Mouse (Mus musculus) ZHBTc4 (cell line): ENCODE results near the gene Lrrc36.

Source experiments
- DNase-seq: peaks from one replicate; pipeline ENCODE4 v3.0.0-alpha.2; 2011; ENCODE audit warnings: low read depth, low spot score

Gene Lrrc36

DNA sequence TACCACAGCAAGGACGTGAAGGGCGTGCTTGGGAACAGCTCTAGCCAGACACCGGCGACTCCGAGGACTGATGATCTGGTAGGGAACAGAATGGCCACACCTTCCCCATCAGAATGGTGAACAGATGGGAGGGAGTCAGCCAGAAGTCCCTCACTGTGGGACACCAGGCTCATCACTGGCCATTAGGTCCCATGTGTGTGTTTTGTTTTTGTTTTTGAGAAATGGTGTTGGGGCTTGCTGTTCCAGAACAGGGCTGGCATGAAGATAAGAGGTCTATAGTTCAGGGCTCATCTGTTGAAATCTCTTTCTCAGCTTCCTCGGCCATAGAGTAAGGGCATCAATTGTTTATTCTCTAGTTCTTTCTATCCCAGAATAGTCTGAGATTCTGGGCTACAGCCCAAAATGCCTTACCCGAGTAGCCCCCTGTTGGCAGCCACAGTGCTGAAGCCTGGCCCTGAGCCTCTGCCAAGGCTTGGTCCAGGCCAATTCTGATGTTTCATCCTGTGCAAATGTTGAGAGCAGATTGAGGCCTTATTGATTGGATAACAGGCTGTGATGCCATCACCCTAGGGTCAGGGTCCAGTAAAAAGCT is 53.4 kb downstream of the Lrrc36 start:
- no peak for DNase-seq

DNA sequence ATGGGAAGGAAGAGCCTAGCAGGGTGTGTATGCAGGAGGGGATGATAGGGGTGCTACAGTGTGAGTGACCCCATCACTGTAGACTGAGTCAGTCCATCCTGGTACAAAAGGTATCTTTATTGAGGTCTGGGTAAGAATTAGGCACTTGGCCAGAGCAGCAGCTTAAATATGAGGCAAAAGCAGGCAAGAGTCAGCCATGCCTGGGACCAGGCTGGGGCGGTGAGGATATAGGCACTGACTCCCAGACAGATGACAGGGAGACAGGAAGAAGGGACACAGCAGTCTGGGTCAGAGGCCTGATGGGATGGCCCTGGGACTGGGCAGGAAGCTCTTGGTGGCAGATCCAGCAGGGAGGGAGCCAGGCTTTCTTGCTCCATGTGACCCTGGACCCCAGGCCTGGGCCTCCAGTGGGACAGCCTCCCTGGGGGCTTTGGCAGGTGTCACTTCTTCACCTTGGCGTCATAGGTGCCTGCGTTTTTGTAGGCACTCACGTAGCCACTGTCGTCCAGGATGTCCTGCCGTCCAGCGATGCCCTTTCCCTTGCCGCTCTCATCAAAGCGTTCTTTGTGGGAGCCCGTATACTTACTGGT is 54.1 kb downstream of the Lrrc36 start:
- DNase-seq: no peak

DNA sequence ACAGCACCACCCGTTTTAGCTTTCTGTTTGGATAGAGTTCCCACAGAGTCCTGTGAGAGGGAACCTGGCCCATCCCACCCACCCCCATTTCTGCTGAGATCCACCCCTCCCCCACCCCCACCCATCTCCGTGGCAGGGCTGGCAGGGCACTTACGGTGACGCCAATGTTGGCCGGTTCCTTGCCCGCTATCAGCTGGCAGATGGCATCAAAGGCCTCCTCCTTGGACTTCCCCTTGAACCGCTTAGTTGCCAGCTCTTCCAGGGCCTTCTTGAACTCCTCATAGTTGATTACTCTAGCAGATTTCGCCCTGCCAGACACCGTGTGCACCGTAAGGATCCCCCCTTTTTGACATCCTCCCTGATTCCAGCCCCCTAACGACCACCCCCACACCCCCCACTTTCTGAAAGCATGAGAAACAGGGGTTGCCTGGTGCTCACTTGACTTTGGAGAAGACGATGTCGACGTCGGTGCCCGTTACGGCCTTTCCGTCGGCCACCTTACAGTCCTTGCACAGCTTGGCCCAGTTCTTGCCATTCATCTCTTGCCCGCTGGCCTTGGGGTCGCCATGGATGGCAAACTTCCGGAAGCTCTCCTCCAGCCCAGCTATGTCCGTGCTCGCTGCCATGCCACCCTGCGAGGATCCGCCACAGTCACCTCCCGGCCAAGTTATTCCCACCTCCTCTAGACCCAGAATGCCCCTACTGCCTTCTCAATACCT is 54.8 kb downstream of the Lrrc36 start:
- DNase-seq: no peak

DNA sequence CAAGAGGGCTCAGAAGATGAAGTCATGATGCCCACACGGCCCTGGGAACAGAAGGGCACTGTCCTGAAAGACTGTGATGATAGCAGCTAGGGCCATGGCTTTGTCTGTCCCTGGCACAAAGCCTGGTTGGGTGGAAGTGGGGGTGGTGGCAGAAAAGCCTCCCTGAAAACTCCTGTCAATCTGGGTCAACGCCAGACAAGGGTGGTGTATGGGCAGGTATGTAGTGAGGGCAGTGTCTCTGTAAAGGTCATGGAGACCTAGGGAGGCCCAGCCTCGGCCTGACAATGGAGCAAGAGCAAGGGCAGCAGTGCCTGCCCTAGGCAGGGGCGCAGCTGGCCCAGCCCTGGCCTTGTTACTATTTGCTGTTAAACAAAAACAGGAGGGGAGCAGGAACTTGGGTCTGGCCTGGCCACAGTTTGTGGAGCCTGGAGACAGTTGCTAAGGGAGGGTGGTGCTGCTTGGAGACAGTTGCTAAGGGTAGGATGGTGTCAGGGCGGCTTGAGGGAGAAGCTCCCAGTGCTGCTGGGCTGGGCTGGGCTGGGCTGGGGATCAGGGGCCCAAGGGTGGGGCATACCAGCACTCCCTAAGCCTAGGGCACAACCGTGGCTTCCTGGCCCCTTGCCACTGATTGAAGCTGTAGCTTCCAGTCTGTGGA is 55.8 kb downstream of the Lrrc36 start:
- DNase-seq: peak; percentile 63

DNA sequence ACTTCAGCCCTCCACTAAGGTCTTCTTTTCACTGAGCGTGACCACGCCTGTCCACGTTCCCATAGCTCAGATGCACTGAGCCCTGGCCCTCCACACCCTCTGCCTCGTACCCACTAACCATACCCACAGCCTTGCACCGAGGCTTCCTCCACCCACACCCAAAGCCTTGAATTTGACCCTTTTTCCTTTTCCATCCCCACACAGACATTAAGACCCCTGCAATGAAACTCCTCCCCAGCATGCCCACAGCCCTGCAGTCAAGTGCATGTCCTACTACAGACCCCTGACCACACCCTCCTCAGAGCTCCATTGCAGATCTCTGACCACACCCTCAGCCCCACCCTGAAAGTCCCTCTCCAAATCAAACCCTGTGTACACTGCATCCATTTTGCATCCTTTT is 56.4 kb downstream of the Lrrc36 start:
- DNase-seq: no peak

DNA sequence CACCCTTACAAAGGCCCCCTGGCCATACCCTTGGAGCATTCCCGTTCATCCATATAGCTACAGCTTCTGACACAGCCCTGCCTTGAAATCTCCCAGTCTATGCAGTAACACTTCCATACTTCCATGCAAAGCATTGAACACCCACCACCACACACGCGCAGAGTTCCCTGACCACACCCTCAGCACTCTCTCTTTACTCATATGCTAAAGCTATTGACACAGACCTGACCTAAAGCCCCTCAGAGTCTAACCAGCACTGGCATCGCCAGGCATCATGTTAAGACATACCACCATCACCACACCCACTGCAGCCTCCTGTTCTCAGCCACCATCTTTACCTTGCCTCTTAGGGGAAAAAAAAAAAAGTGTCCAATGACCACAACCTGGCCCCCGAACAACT is 56.9 kb downstream of the Lrrc36 start:
- no peak for DNase-seq

DNA sequence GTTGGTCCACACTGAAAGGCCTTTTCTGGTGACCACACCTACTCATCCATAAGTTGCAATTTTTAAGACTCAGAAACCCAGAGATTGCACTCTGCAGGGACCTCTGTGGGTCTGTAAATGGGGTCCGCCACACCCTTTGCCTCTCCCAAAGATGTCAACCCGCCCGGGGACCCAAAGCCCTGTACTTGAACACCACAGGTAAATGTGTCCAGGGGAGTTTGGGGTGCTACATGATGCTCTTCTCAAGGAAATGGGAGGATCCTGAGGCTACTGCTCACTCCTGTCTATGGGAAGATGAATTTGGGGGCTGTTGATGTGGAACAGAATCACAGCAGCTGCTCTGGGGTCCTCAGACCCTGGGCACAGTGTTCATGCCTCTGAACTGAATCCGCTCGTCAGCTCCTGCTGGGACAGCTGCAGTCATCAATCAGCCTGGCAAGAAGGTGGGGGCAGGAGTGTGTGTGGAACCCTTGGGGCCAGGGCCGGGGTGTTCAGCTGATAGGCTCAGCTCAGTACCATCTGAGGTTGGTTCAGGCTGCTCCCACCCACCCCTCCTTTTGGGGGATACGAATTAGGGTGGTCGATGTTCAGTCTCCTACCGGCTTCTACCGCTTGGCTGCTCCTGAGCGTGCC is 57.4 kb downstream of the Lrrc36 start:
- DNase-seq: no peak

DNA sequence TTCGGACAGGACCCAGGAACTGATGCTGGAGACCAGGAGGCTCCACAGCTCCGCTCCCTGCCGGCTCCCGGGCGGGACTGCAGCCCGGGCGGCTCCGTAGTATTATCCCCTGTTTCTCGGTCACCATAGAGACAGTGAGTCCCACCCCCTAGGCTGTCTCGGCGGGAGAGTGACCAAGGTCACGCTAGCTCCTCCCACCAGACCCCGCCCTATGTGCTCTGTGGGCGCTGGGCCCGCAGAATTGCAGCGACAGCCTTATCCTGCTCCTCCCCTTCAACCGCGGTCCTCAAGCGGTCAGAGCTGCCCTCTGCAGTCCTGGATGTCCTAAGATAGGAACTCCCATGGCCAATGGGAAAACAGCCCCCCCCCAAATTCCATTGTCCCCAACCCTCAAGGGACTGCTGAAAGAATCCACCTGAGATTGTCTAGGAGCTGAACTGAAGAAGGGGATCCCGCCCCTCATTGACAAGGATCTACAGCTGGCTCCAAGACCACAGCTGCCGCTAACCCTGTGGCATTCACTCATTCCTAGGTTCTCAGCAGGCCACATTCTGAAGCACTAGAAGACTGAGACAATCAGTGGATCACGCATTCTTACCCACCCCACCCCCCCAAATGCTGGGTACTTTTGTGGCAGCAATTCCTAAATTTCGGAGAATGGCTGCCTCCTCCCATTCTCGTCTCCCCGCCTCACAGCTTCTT is 58.1 kb downstream of the Lrrc36 start, which contains the start of gene Tppp3:
TSS of gene Tppp3 (minus strand) at position 213 of the 702 bp plus-strand sequence.
- DNase-seq: peak; percentile 97

DNA sequence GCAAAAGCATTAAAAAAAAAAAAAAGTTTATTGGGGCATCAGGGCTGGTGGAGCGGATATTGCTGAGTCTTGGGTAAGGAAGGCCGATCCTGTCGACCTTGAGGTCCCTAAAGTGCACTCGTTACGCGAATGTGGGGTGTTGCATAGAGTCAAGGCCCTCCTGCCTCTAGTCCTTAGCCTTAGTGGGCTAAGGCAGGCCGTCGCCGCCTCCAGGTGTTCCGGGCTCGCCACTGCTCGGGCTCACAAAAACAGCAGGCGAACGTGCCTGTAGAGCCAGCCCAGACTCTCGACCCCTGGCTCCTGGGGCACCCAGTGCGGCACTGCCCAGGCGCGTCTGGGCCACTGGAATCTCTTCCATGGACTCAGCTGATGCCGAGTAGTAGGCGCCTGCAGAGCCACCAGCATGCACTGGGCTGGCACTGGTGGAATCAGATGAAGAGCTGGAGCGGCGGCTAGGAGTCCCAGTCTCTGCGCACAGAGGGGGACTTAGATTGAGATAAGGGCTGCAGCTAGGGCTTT is 59.1 kb downstream of the Lrrc36 start:
- no peak for DNase-seq

DNA sequence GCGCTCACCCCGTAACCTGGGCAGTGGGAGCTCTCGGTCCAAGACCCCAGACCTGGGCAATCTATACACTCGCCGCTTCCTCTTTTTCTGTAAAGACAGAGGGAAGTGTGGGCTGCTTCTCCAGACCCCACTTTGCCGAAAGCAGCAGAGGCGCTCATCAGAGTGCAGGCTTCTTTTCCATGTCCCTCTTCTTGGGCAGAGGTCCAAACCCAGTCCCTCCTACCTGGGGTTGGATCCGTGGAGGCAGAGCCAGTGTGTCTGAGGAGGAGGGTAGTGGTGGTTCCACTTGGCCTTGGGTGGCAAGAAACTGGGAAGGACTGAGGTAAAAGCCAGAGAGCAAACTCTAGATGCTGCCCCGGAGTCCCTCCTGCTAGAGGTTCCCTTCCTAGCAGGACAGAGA is 59.6 kb downstream of the Lrrc36 start:
- no peak for DNase-seq

DNA sequence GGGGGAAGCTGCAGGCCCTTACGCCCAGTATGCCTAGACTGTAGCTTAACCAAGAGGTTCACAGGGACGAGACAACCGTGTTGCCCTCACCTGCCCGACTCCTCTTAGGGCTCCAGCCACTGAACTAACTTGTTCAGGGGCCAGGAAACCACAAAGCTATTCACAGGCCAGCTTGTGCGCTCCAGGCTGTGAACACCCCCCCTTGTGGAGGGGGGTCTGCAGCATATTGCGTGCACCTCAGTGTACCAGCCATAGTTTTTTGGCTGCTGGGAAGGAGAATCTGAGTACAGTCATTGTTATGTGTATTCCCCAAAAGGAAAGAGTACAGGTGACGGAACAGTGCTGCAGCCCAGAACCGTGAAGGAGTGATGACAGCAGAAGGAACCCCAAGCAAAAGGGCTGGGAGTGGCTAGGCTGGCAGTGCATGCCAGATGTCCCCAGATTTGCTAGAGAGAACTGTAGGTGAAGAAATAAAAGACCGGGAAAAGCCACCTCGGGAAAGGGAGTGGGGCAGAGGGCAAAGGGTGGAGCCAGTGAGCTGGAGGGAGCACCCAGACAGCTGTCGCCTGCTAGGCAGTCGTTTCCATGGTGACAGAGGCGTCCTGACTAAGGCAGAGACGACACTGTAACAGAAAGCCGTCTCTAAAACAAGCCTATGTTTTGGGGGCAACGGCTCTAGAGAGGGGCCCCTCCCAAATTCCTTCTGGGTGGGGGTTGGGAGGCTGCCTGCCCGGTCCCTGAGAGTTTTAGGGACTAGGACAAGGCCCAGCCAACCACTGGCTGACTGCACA is 60.6 kb downstream of the Lrrc36 start:
- DNase-seq: peak; percentile 79

DNA sequence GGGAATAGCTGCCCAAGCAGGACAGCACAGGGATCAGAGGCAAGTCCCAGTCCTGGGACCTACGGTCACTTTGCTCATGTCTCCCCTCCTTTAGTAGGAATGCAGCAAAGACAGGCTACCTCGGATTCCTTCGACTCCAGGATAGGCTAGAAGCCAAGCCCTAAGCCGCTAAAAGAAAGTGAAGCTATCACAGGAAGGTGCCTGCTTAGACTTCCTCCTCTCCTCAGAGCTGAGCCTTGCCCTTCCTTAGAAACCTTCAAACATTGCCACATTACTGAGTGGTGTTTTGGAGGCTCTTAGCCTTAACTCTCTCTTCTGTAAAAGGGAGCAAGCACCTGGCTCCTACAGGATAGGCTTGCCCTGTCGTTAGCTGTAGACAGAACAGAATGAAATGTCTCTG is 61.3 kb downstream of the Lrrc36 start:
- DNase-seq: no peak

DNA sequence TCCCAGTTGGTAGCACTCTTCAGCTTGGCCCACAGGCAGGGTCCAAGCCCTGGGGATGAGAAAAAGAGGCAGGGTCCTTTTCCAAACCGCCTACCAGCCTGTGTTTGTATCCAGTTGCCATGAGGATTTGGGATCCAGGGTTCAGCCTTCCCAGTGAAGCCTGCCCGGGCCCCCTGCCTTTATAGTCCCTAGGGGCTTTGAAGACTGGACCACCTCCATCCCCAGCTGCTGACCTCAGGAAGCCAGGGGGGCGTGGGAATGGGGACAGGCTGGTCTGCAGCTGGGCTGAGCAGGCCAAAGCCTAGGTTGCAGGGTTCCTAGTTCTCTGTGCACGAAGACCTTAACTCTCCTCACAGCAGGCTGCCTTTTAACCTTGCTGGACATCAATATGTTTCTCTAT is 61.9 kb downstream of the Lrrc36 start:
- no peak for DNase-seq

DNA sequence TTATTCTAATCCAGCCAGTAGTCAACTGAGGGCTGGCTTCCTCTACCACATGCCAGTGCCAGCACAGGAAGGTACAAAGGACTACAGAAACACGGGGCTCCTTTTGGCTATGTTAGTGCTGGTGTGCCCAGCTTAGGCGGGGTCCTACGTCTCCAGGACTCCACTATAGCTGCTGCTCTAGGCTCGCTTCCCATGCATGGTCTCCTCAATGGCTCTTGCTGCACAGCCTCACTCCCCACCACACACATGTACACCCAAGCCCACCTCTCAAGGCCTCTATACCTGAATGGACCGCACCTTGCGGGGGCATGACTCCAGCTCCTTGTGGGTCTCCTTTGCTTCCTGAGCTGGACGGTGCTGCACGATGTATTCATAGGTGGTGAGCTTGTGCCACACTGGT is 62.4 kb downstream of the Lrrc36 start:
- DNase-seq: no peak

DNA sequence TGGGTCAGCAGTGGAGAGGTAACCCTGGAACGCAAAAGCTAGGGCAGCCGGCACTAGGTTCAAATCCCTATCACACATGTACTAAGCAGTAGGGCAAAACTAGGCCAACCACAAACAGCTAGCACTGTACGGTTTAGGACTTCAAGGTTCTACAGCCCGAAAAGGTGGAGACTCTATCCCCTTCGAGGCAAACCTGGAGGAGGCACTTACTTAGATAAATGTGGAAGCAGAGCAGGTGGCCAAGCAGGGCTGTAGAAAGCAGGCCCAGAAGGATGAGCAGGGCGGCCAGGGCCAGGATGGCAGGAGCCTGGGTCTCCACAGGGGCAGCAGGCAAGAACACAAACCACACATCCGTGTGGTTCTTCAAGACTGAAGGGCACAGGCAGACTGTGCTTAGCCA is 62.8 kb downstream of the Lrrc36 start:
- DNase-seq: no peak

DNA sequence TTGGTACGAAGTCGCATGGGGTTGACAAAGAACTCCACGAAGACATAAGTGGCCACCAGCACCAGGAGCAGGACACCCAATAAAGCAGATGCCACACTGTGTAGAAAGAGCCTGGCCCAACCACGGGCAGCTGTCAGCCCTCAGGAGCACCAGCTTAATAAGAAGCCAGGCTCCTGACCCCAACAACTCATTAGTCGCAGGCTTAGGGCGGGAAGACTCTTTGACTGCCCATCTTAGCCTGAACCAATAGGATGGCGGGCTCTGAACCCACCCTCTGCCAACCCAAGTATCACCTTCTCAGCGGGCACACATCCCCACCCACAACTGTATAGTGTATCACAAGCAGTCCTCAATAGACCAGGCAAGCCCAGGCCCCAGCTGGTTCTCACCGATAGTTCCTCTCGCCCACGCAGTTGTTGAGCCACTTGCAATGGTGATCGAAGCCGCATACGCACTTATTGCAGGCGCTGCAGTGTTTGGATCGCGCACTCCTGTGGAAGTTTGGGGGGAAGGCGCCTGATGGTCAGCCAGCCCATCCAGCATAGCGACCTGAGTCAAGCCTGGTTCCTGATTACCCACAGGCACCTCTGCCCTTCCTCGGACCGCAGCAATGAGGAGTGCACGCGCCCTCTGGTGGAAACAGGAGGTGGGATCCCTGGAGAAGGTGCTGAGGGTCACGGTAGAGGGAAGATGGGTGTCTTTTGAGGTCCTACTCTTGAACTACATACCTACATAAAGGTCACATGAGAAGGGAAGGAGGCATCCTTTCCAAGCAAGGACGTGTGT is 63.5 kb downstream of the Lrrc36 start:
- DNase-seq: peak; percentile 78

DNA sequence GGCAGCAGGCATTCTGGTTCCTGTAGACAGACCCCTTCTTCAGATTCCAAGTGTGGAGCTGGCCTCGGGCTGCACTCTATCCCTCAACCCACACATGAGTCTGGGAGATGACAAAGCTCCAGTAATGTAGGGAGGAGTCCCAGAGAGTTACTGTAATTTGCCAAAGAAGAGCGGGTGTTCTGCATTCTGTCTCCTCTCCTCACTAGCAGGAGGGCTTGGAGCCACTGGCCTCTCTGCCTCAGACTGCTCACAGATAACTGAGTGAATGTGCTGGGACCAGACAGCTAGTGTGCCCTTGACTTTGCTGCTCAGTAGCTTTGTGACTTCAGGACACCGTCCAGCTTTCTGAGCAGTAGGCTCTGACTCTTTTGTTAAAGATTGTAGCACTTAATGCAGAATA is 64.4 kb downstream of the Lrrc36 start:
- no peak for DNase-seq

DNA sequence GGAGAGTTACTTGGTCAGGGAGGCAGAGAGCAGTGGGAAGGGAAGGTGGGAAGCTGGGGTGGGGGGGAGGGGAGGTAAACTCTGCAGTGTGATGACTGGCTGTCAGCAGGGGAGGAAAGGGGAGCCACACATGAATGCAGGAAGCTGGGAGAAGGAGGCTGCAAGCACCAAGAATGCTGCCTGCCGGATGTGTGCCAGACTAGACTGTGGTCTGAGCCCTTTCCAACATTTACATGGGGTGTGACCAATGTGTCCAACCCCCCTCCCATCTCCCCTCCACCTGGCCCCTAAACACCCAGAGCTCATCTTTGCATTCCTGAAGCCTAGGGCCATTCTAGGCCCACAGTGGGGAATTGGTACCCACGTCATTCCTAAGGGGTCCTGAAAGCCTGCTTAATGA is 67.6 kb downstream of the Lrrc36 start:
- peak; percentile 89 for DNase-seq

DNA sequence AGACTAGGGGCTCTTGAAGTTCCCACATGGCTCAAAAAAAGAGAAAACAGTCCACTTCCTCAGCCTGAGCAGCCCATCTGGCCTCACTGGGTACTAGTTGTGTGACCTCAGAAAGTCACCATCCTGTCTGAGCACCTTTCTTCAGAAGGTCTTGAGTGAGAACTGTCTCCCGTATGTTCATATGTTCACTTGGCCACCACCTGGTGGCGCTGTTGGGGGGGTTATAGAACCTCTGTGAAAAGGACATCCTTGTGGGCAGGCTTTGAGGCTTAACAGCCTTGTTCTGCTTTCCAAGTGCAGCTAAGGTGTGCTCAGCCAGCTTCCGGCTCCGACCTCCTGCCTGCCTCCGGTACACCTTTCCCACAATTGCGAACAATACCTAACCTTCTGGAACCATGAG is 68.1 kb downstream of the Lrrc36 start:
- DNase-seq: peak; percentile 94

DNA sequence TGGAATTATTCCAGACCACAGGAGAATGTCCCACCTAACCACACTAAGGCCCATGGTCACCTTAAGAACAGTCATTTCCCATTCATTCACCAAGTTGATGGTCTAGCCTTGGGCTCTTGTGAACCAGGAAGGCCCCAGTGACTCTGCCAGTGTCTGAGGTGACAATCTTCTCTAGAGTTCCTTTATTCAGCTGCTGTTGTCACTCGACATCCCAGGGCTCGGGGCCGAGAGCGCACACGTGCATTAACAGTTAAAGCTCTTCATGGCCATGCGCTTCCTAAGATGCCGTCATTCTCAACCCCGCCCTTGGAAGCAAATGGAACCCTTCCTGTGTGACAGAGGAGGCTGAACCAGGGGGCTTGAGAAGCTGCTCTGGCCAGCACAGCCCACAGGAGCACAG is 68.8 kb downstream of the Lrrc36 start:
- DNase-seq: peak; percentile 35
